Mouse (Mus musculus): ENCODE data around the gene Taar7e. TPM values are rescaled to one million over a fixed set of nuclear protein-coding genes. Genes with fewer than 3 reads are reported as not detected.

The Taar7e gene
- polyA plus RNA-seq (2015; fragmentation: Nextera tagmentation; extraction: Ambion mirVana) = not detected in 2 replicates

DNA sequence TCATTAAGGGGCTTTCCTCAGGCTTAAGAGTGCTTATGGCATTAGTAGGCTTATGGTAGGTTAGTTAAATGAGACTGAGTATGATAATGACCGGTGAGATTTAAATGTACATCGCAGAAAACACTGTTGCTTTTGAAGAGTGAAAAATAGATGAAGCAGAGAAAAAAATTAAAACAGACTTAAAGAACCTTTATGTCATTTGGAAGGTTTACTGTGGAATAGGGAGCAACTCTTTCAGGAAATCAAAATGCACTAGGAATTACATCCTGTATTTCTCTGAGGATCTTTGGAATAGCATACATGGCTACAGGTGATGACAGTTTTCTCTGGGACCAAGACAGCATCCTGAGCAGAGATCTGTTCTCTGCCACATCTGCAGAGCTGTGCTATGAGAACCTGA lies at the start of gene Taar7e:
Gene Taar7e (plus strand): TSS at position 301 of the 400 bp plus-strand sequence.
- H3K27ac ChIP-seq (replicated peaks) = no peak within 1 kb of the TSS
- H3K27me3 ChIP-seq (replicated peaks) = no peaks in the 10 kb centered on the region
- no peak for ATAC-seq (ENCODE audit: extremely low read depth, insufficient number of reproducible peaks, low FRiP score, low TSS enrichment)
- H3K4me1 ChIP-seq = no peaks in the 10 kb centered on the region
- H3K36me3 ChIP-seq = no peaks in the 10 kb centered on the region
- H3K4me2 ChIP-seq = no peak within 1 kb of the TSS
- WGBS = 83% methylated on average over 2 of the region's 2 CpGs
- no peak within 1 kb of the TSS for H3K9ac ChIP-seq
- H3K4me3 ChIP-seq = no peak within 1 kb of the TSS
- H3K9me3 ChIP-seq = no peaks in the 10 kb centered on the region

DNA sequence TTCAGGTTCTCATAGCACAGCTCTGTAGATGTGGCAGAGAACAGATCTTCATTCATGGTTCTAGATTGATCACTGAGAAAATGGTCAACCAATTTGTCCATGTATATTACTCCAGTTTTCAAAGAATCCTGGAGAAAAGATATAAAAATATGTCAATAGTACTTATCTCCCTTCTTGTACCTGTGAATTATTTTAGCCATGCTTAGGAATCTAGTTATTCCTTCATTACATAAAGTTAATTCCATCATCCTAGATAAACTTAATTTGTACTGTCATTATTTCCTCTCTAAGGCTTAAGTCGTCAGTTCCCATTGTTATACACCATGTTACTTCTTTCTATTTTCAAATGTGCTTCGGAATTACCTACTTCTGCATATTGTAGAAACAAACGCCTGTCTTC lies 44.0 kb upstream of the Taar7e start, which contains the start of gene Taar7a:
Gene Taar7a (minus strand): TSS at position 101 of the 400 bp plus-strand sequence.
- Histone ChIP-seq H3K4me3 (no peak within 1 kb of the TSS), H3K36me3 (no peaks in the 10 kb centered on the region), H3K27ac (replicated peaks) (no peak within 1 kb of the TSS), H3K4me2 (no peak within 1 kb of the TSS), H3K4me1 (no peaks in the 10 kb centered on the region), H3K9me3 (no peaks in the 10 kb centered on the region), H3K9ac (no peak within 1 kb of the TSS), H3K27me3 (replicated peaks) (no peaks in the 10 kb centered on the region)
- ATAC-seq (ENCODE audit: extremely low read depth, insufficient number of reproducible peaks, low FRiP score, low TSS enrichment) = no peak
- 79% methylated on average over 3 of the region's 3 CpGs for WGBS

GRCm38 (mm10) chr10:23999639-24000038 lies 37.8 kb upstream of the Taar7e start, which contains the start of gene Taar7b:
TSS of gene Taar7b (plus strand) at chr10:23999939.
- H3K9ac ChIP-seq = no peak within 1 kb of the TSS
- no peak for ATAC-seq (ENCODE audit: extremely low read depth, insufficient number of reproducible peaks, low FRiP score, low TSS enrichment)
- no peak within 1 kb of the TSS for H3K4me2 ChIP-seq
- no peaks in the 10 kb centered on the region for H3K4me1 ChIP-seq
- no peak within 1 kb of the TSS for H3K27ac ChIP-seq (replicated peaks)
- H3K4me3 ChIP-seq = no peak within 1 kb of the TSS
- H3K9me3 ChIP-seq = no peaks in the 10 kb centered on the region
- H3K27me3 ChIP-seq (replicated peaks) = no peaks in the 10 kb centered on the region
- 65% methylated on average over 1 of the region's 1 CpGs for WGBS
- no peaks in the 10 kb centered on the region for H3K36me3 ChIP-seq

- Histone ChIP-seq H3K36me3 (no peaks in the 10 kb centered on the region), H3K4me3 (no peak overlapping the region), H3K27ac (replicated peaks) (no peak overlapping the region), H3K9me3 (no peaks in the 10 kb centered on the region), H3K4me1 (peaks cover 5% of the 10 kb centered on the region; the same call in 1 of the 2 replicates), H3K9ac (no peak overlapping the region), H3K4me2 (no peak overlapping the region), H3K27me3 (replicated peaks) (no peaks in the 10 kb centered on the region)
- no peak for ATAC-seq (ENCODE audit: extremely low read depth, insufficient number of reproducible peaks, low FRiP score, low TSS enrichment)
- WGBS = 56% methylated on average over 1 of the region's 1 CpGs
Observed at GRCm38 (mm10) chr10:24006442-24006841, 31.0 kb upstream of the Taar7e start.

DNA sequence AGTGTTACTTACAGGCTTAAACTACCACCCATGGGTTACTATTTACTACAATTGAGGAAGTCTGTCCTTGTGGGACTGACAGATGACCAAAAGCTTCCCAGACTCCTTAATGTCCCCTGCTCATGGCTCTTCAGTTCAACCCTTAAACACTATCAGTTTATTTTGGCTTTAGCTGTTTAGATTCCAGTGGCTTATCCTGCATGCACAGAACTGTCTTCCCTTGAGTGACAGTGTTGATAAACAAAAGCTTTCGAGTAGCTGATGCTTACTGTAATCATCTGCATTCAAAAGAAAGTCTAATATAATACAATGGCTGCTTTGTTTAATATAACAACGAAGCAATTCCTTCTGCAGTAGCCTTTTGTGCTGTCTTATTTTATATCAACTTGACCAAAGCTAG lies 30.4 kb upstream of the Taar7e start:
- peaks cover 5% of the 10 kb centered on the region; the same call in 1 of the 2 replicates for H3K4me1 ChIP-seq
- no peak overlapping the region for H3K27ac ChIP-seq (replicated peaks)
- no peaks in the 10 kb centered on the region for H3K9me3 ChIP-seq
- H3K4me2 ChIP-seq = no peak overlapping the region
- H3K9ac ChIP-seq = no peak overlapping the region
- no peak for ATAC-seq (ENCODE audit: extremely low read depth, insufficient number of reproducible peaks, low FRiP score, low TSS enrichment)
- H3K4me3 ChIP-seq = no peak overlapping the region
- H3K27me3 ChIP-seq (replicated peaks) = no peaks in the 10 kb centered on the region
- 29% methylated on average over 2 of the region's 2 CpGs for WGBS
- H3K36me3 ChIP-seq = no peaks in the 10 kb centered on the region

DNA sequence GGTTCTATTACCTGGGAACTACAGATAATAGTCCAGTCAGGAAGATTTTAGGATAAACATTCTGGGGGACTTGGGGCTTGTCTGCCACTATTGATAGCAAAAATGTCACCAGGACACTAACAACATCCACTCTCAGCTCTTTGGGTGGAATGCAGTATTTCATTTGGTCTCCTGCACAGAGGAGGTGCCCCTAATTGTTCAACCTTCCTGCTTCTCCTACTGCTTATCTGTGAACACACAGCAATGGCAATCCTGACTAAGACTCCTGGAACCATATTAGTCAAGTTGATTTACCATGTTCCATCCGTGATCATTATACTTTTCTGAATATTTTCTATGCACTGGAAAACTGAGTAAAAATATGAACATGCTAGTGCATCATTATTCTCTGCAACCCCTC lies 29.3 kb upstream of the Taar7e start:
- no peak overlapping the region for H3K27ac ChIP-seq (replicated peaks)
- no peak for ATAC-seq (ENCODE audit: extremely low read depth, insufficient number of reproducible peaks, low FRiP score, low TSS enrichment)
- H3K27me3 ChIP-seq (replicated peaks) = no peaks in the 10 kb centered on the region
- WGBS = 61% methylated on average over 1 of the region's 1 CpGs
- no peaks in the 10 kb centered on the region for H3K9me3 ChIP-seq
- H3K4me1 ChIP-seq = peaks cover 5% of the 10 kb centered on the region; the same call in 1 of the 2 replicates
- no peaks in the 10 kb centered on the region for H3K36me3 ChIP-seq
- no peak overlapping the region for H3K9ac ChIP-seq
- H3K4me2 ChIP-seq = no peak overlapping the region
- no peak overlapping the region for H3K4me3 ChIP-seq

- no peaks in the 10 kb centered on the region for H3K27me3 ChIP-seq (replicated peaks)
- ATAC-seq (ENCODE audit: extremely low read depth, insufficient number of reproducible peaks, low FRiP score, low TSS enrichment) = no peak
Observed at GRCm38 (mm10) chr10:24026922-24027321, 10.5 kb upstream of the Taar7e start, which contains the start of gene Taar7d. TSS of gene Taar7d (plus strand) at chr10:24027222.

DNA sequence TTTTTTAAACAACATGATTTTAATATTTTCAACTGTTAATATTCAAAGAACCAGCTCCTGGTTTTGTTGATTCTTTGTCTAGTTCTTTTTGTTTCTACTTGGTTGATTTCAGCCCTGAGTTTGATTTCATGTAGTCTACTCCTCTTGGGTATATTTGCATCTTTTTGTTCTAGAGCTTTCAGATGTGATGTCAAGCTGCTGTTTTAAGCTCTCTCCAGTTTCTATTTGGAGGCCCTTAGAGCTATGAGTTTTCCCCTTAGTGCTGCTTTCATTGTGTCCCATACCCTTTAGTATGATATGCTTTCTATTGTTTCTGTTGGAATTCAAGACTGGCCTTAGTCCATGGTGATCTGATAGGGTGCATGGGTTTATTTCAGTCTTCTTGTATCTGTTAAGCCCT lies 6.1 kb upstream of the Taar7e start:
- Histone ChIP-seq H3K4me1 (no peaks in the 10 kb centered on the region), H3K9me3 (no peaks in the 10 kb centered on the region), H3K9ac (no peak overlapping the region), H3K36me3 (no peaks in the 10 kb centered on the region), H3K4me2 (no peak overlapping the region), H3K27me3 (replicated peaks) (no peaks in the 10 kb centered on the region), H3K4me3 (no peak overlapping the region), H3K27ac (replicated peaks) (no peak overlapping the region)
- ATAC-seq (ENCODE audit: extremely low read depth, insufficient number of reproducible peaks, low FRiP score, low TSS enrichment) = no peak

More at GRCm38 (mm10) chr10:24026922-24027321, 10.5 kb upstream of the Taar7e start, which contains the start of gene Taar7d:
- Histone ChIP-seq H3K36me3 (no peaks in the 10 kb centered on the region), H3K9me3 (no peaks in the 10 kb centered on the region), H3K4me3 (no peak within 1 kb of the TSS), H3K9ac (no peak within 1 kb of the TSS), H3K4me1 (no peaks in the 10 kb centered on the region), H3K4me2 (no peak within 1 kb of the TSS), H3K27ac (replicated peaks) (no peak within 1 kb of the TSS)

DNA sequence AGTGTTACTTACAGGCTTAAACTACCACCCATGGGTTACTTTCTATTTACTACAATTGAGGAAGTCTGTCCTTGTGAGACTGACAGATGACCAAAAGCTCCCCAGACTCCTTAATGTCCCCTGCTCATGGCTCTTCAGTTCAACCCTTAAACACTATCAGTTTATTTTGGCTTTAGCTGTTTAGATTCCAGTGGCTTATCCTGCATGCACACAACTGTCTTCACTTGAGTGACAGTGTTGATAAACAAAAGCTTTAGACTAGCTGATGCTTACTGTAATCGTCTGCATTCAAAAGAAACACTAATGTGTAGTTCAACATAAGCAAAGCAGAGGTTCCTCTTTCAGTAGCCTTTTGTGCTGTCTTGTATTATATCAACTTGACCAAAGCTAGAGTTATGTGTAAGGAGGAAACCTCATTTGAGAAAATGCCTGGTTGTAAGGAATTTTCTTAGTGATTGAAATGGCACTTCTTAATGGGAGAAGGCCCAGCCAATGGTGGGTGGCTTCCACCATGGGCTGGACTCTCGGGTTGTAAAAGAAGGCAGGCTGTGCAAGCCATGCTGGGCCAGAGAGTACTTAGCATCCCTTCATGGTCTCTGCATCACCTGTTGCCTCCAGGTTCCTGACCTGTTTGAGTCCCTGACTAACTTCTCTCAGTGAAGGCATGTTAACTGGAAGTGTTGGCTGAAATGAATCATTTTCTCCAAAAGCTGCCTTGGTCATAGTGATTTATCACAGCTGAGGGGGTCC lies 2.9 kb downstream of the Taar7e start:
- 38% methylated on average over 2 of the region's 2 CpGs for WGBS
- H3K4me2 ChIP-seq = no peak overlapping the region
- no peaks in the 10 kb centered on the region for H3K9me3 ChIP-seq
- H3K9ac ChIP-seq = no peak overlapping the region
- H3K4me3 ChIP-seq = no peak overlapping the region
- H3K27me3 ChIP-seq (replicated peaks) = no peaks in the 10 kb centered on the region
- ATAC-seq (ENCODE audit: extremely low read depth, insufficient number of reproducible peaks, low FRiP score, low TSS enrichment) = no peak
- no peak overlapping the region for H3K27ac ChIP-seq (replicated peaks)
- no peaks in the 10 kb centered on the region for H3K36me3 ChIP-seq
- H3K4me1 ChIP-seq = no peaks in the 10 kb centered on the region

DNA sequence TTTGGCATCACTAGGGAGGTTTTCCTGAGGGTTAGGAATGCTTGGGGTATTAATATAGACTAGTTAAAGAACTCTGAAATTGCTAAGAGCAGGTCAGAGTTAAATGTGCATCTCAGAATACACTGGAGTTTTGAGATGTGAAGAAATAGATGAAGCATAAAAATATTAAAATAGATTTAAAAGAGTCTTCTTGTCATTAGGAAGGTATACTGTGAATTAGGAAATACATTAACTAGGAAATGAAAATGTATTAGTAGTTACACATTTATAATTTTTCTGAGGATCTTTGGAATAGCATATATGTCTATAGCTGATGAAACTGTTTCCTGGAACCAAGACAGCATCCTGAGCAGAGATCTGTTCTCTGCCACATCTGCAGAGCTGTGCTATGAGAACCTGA lies 11.8 kb downstream of the Taar7e start, which contains the start of gene Taar7f:
Gene Taar7f (plus strand): TSS at position 301 of the 400 bp plus-strand sequence.
- ATAC-seq (ENCODE audit: extremely low read depth, insufficient number of reproducible peaks, low FRiP score, low TSS enrichment) = no peak
- Histone ChIP-seq H3K4me2 (no peak within 1 kb of the TSS), H3K4me3 (no peak within 1 kb of the TSS), H3K36me3 (no peaks in the 10 kb centered on the region), H3K4me1 (no peaks in the 10 kb centered on the region), H3K9ac (no peak within 1 kb of the TSS), H3K27ac (replicated peaks) (no peak within 1 kb of the TSS), H3K27me3 (replicated peaks) (no peaks in the 10 kb centered on the region), H3K9me3 (no peaks in the 10 kb centered on the region)

DNA sequence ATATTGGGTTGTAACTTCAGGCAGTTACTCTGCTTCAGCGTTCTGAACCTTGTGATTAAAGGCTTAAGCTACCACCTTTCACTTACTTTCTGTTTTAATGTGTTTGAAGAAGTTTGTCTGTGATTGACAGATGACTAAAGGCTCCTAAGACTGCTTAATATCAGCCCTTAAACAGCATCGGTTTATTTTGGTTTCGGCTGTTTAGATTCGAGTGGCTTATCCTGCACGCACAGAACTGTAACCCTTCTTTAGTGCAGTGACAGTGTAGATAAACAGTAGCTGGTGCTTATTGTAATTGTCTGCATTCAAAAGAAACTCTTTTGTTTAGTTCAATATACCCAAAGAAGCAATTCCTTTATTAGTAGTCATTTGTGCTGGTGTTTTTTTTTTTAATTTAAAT lies 14.6 kb downstream of the Taar7e start:
- Histone ChIP-seq H3K4me1 (no peaks in the 10 kb centered on the region), H3K27me3 (replicated peaks) (no peaks in the 10 kb centered on the region), H3K9ac (no peak overlapping the region), H3K27ac (replicated peaks) (no peak overlapping the region), H3K4me3 (no peak overlapping the region), H3K4me2 (peak overlapping the region; percentile 28), H3K36me3 (no peaks in the 10 kb centered on the region), H3K9me3 (no peaks in the 10 kb centered on the region)
- 25% methylated on average over 5 of the region's 5 CpGs for WGBS
- no peak for ATAC-seq (ENCODE audit: extremely low read depth, insufficient number of reproducible peaks, low FRiP score, low TSS enrichment)

GRCm38 (mm10) chr10:24058986-24059385 lies 21.6 kb downstream of the Taar7e start:
- no peak overlapping the region for H3K4me3 ChIP-seq
- 81% methylated on average over 3 of the region's 3 CpGs for WGBS
- H3K4me1 ChIP-seq = no peaks in the 10 kb centered on the region
- no peaks in the 10 kb centered on the region for H3K9me3 ChIP-seq
- no peaks in the 10 kb centered on the region for H3K27me3 ChIP-seq (replicated peaks)
- H3K4me2 ChIP-seq = no peak overlapping the region
- ATAC-seq (ENCODE audit: extremely low read depth, insufficient number of reproducible peaks, low FRiP score, low TSS enrichment) = no peak
- H3K36me3 ChIP-seq = no peaks in the 10 kb centered on the region
- no peak overlapping the region for H3K27ac ChIP-seq (replicated peaks)
- no peak overlapping the region for H3K9ac ChIP-seq
